Mouse (Mus musculus) kidney, embryonic 15.5 days (tissue): ENCODE results near the gene Trpm3. TPM values are rescaled to one million over a fixed set of nuclear protein-coding genes. Genes with fewer than 3 reads are reported as not detected.

Experiments
- ATAC-seq: fragments of 200-750 bp; cut with Nextera tagmentation; replicated peaks from 2 replicates; pipeline ENCODE4 v1.8.0; 2017; ENCODE audit warnings: moderate TSS enrichment; ENCODE audit not compliant: low FRiP score
- H3K27ac ChIP-seq: fragments of 300-500 bp; sonication (generic); 2 replicates; pipeline ENCODE4 v1.5.1; 2015; ENCODE audit warnings: mild to moderate bottlenecking, inconsistent platforms
- H3K27me3 ChIP-seq: fragments of 300-500 bp; sonication (generic); 2 replicates; pipeline ENCODE4 v1.6.1; 2015; ENCODE audit warnings: inconsistent platforms
- H3K36me3 ChIP-seq: fragments of 300-500 bp; sonication (generic); 2 replicates; pipeline ENCODE4 v1.6.1; 2015; ENCODE audit warnings: inconsistent platforms
- H3K4me1 ChIP-seq: fragments of 300-500 bp; sonication (generic); 2 replicates; pipeline ENCODE4 v1.6.1; 2015; ENCODE audit warnings: inconsistent platforms
- H3K4me2 ChIP-seq: fragments of 300-500 bp; sonication (generic); 2 replicates; pipeline ENCODE4 v1.6.1; 2015; ENCODE audit warnings: moderate library complexity, mild to moderate bottlenecking, inconsistent platforms
- H3K4me3 ChIP-seq: fragments of 300-500 bp; sonication (generic); replicated peaks from 2 replicates; pipeline ENCODE4 v1.5.1; 2015; ENCODE audit warnings: mild to moderate bottlenecking, inconsistent platforms
- H3K9ac ChIP-seq: fragments of 300-500 bp; sonication (generic); 2 replicates; pipeline ENCODE4 v1.6.1; 2015; ENCODE audit warnings: mild to moderate bottlenecking, inconsistent platforms
- H3K9me3 ChIP-seq: fragments of 300-500 bp; sonication (generic); replicated peaks from 2 replicates; pipeline ENCODE4 v1.6.1; 2016; ENCODE audit warnings: inconsistent platforms
- WGBS: fragments of 180-500 bp; shearing (Covaris S2); methylation state at CpG from one replicate; pipeline ENCODE4 v1.1.7; 2015; ENCODE audit warnings: mixed read lengths; 5-methylcytosine and 5-hydroxymethylcytosine counted together
- polyA plus RNA-seq: library from polyadenylated mRNA; unstranded; fragments of >200 nt; fragmentation: Nextera tagmentation; extraction: Ambion mirVana; gene quantifications from 2 replicates; pipeline ENCODE4 v1.2.1, GENCODE M21; 2015

Gene Trpm3
- polyA plus RNA-seq, 1 experiment from 2014 or later = 3.5 TPM

- no peaks in the 10 kb centered on the region for H3K4me1 ChIP-seq
- H3K27me3 ChIP-seq = no peaks in the 10 kb centered on the region
- H3K36me3 ChIP-seq = no peaks in the 10 kb centered on the region
- 87% methylated on average over 3 of the region's 3 CpGs for WGBS
- no peak overlapping the region for H3K27ac ChIP-seq
- no peak overlapping the region for H3K4me3 ChIP-seq
- H3K9me3 ChIP-seq = no peaks in the 10 kb centered on the region
- H3K9ac ChIP-seq = no peak overlapping the region
- ATAC-seq = no peak
- H3K4me2 ChIP-seq = no peak overlapping the region
Observed at GRCm38 (mm10) chr19:22672892-22673291, 534.0 kb downstream of the Trpm3 start.

- H3K4me3 ChIP-seq = no peak overlapping the region
- H3K4me1 ChIP-seq = no peaks in the 10 kb centered on the region
- no peak overlapping the region for H3K27ac ChIP-seq
- no peak for ATAC-seq
- H3K4me2 ChIP-seq = no peak overlapping the region
- no peaks in the 10 kb centered on the region for H3K36me3 ChIP-seq
- H3K27me3 ChIP-seq = no peaks in the 10 kb centered on the region
- no peaks in the 10 kb centered on the region for H3K9me3 ChIP-seq
- WGBS = 82% methylated on average over 4 of the region's 4 CpGs
- H3K9ac ChIP-seq = no peak overlapping the region
Observed at GRCm38 (mm10) chr19:22676206-22676605, 537.4 kb downstream of the Trpm3 start.

- Histone ChIP-seq H3K4me1 (no peaks in the 10 kb centered on the region), H3K27me3 (no peaks in the 10 kb centered on the region), H3K4me2 (no peak overlapping the region), H3K9ac (no peak overlapping the region), H3K27ac (no peak overlapping the region), H3K4me3 (no peak overlapping the region), H3K9me3 (no peaks in the 10 kb centered on the region), H3K36me3 (no peaks in the 10 kb centered on the region)
- 90% methylated on average over 6 of the region's 6 CpGs for WGBS
- no peak for ATAC-seq
Observed at GRCm38 (mm10) chr19:22682238-22682637, 543.4 kb downstream of the Trpm3 start.

GRCm38 (mm10) chr19:22691995-22692394 is 553.1 kb downstream of the Trpm3 start:
- Histone ChIP-seq H3K9ac (no peak overlapping the region), H3K27ac (no peak overlapping the region), H3K27me3 (no peaks in the 10 kb centered on the region), H3K36me3 (no peaks in the 10 kb centered on the region), H3K4me3 (no peak overlapping the region), H3K4me1 (peaks cover 20% of the 10 kb centered on the region), H3K9me3 (no peaks in the 10 kb centered on the region), H3K4me2 (no peak overlapping the region)
- 84% methylated on average over 5 of the region's 5 CpGs for WGBS
- ATAC-seq = no peak

- Histone ChIP-seq H3K9ac (no peak overlapping the region), H3K27ac (peak overlapping the region; percentile 83), H3K4me2 (peak overlapping the region; percentile 46), H3K36me3 (no peaks in the 10 kb centered on the region), H3K4me3 (peak overlapping the region; percentile 18), H3K9me3 (no peaks in the 10 kb centered on the region), H3K27me3 (no peaks in the 10 kb centered on the region), H3K4me1 (peaks cover 20% of the 10 kb centered on the region)
- peak; percentile 68 for ATAC-seq
- WGBS = 25% methylated on average over 4 of the region's 4 CpGs
Observed at GRCm38 (mm10) chr19:22692553-22692952, 553.7 kb downstream of the Trpm3 start.

- 32% methylated on average over 5 of the region's 5 CpGs for WGBS
- peak overlapping the region; percentile 46 for H3K4me2 ChIP-seq
Observed at GRCm38 (mm10) chr19:22692956-22693355, 554.1 kb downstream of the Trpm3 start.

GRCm38 (mm10) chr19:22695423-22695822 is 556.6 kb downstream of the Trpm3 start:
- Histone ChIP-seq H3K9ac (no peak overlapping the region), H3K4me1 (peaks cover 22% of the 10 kb centered on the region), H3K4me3 (no peak overlapping the region), H3K9me3 (no peaks in the 10 kb centered on the region), H3K27ac (no peak overlapping the region), H3K36me3 (no peaks in the 10 kb centered on the region), H3K4me2 (no peak overlapping the region), H3K27me3 (no peaks in the 10 kb centered on the region)
- no peak for ATAC-seq
- 31% methylated on average over 2 of the region's 2 CpGs for WGBS

More at GRCm38 (mm10) chr19:22692956-22693355, 554.1 kb downstream of the Trpm3 start:
- no peaks in the 10 kb centered on the region for H3K9me3 ChIP-seq
- no peaks in the 10 kb centered on the region for H3K27me3 ChIP-seq
- H3K4me3 ChIP-seq = peak overlapping the region; percentile 18
- H3K4me1 ChIP-seq = peaks cover 20% of the 10 kb centered on the region
- no peaks in the 10 kb centered on the region for H3K36me3 ChIP-seq
- H3K9ac ChIP-seq = no peak overlapping the region
- ATAC-seq = peak; percentile 7; the same call in 1 of the 2 replicates
- peak overlapping the region; percentile 83 for H3K27ac ChIP-seq

- WGBS = 86% methylated on average over 4 of the region's 4 CpGs
- no peak overlapping the region for H3K27ac ChIP-seq
- peaks cover 16% of the 10 kb centered on the region for H3K4me1 ChIP-seq
- H3K4me3 ChIP-seq = no peak overlapping the region
- H3K36me3 ChIP-seq = no peaks in the 10 kb centered on the region
- ATAC-seq = peak; percentile 77; the same call in 1 of the 2 replicates
- no peaks in the 10 kb centered on the region for H3K27me3 ChIP-seq
- H3K9me3 ChIP-seq = no peaks in the 10 kb centered on the region
- no peak overlapping the region for H3K4me2 ChIP-seq
- no peak overlapping the region for H3K9ac ChIP-seq
Observed at GRCm38 (mm10) chr19:22698737-22699136, 559.9 kb downstream of the Trpm3 start.

- Histone ChIP-seq H3K27ac (peak overlapping the region; percentile 51), H3K4me1 (peaks cover 8% of the 10 kb centered on the region), H3K9ac (no peak overlapping the region), H3K4me3 (no peak overlapping the region), H3K27me3 (no peaks in the 10 kb centered on the region), H3K36me3 (no peaks in the 10 kb centered on the region), H3K9me3 (no peaks in the 10 kb centered on the region), H3K4me2 (no peak overlapping the region)
- WGBS = 43% methylated on average over 5 of the region's 5 CpGs
- peak; percentile 79 for ATAC-seq
Observed at GRCm38 (mm10) chr19:22700871-22701651, 562.2 kb downstream of the Trpm3 start.

GRCm38 (mm10) chr19:22703876-22704275 is 565.0 kb downstream of the Trpm3 start:
- no peak for ATAC-seq
- H3K4me3 ChIP-seq = no peak overlapping the region
- H3K27me3 ChIP-seq = no peaks in the 10 kb centered on the region
- no peak overlapping the region for H3K9ac ChIP-seq
- H3K4me2 ChIP-seq = no peak overlapping the region
- H3K9me3 ChIP-seq = no peaks in the 10 kb centered on the region
- no peak overlapping the region for H3K27ac ChIP-seq
- peaks cover 8% of the 10 kb centered on the region for H3K4me1 ChIP-seq
- no peaks in the 10 kb centered on the region for H3K36me3 ChIP-seq
- 68% methylated on average over 6 of the region's 6 CpGs for WGBS

- no peak overlapping the region for H3K27ac ChIP-seq
- no peak overlapping the region for H3K4me3 ChIP-seq
- no peaks in the 10 kb centered on the region for H3K27me3 ChIP-seq
- H3K4me2 ChIP-seq = no peak overlapping the region
- no peaks in the 10 kb centered on the region for H3K36me3 ChIP-seq
- H3K9ac ChIP-seq = no peak overlapping the region
- ATAC-seq = no peak
- H3K4me1 ChIP-seq = peaks cover 6% of the 10 kb centered on the region
- no peaks in the 10 kb centered on the region for H3K9me3 ChIP-seq
Observed at GRCm38 (mm10) chr19:22705414-22705813, 566.6 kb downstream of the Trpm3 start.

GRCm38 (mm10) chr19:22719027-22719426 is 580.2 kb downstream of the Trpm3 start:
- H3K27me3 ChIP-seq = no peaks in the 10 kb centered on the region
- H3K9ac ChIP-seq = no peak overlapping the region
- no peak overlapping the region for H3K4me3 ChIP-seq
- H3K36me3 ChIP-seq = no peaks in the 10 kb centered on the region
- no peaks in the 10 kb centered on the region for H3K9me3 ChIP-seq
- no peak for ATAC-seq
- 71% methylated on average over 2 of the region's 2 CpGs for WGBS
- no peaks in the 10 kb centered on the region for H3K4me1 ChIP-seq
- H3K4me2 ChIP-seq = no peak overlapping the region
- H3K27ac ChIP-seq = no peak overlapping the region

- H3K27ac ChIP-seq = no peak overlapping the region
- H3K4me1 ChIP-seq = peaks cover 7% of the 10 kb centered on the region; the same call in 1 of the 2 replicates
- WGBS = 52% methylated on average over 2 of the region's 2 CpGs
- ATAC-seq = no peak
- H3K27me3 ChIP-seq = no peaks in the 10 kb centered on the region
- H3K4me3 ChIP-seq = no peak overlapping the region
- no peak overlapping the region for H3K4me2 ChIP-seq
- no peaks in the 10 kb centered on the region for H3K36me3 ChIP-seq
- H3K9ac ChIP-seq = no peak overlapping the region
- no peaks in the 10 kb centered on the region for H3K9me3 ChIP-seq
Observed at GRCm38 (mm10) chr19:22729846-22730245, 591.0 kb downstream of the Trpm3 start.
